Mouse (Mus musculus) heart, adult 2 months (tissue): ENCODE data around the gene Slc6a1.

Experiments used
- CTCF ChIP-seq: fragments of 200-600 bp; IDR thresholded peaks from 2 replicates; pipeline ENCODE4 v1.8.1; 2022; ENCODE audit warnings: antibody characterized with exemption, mild to moderate bottlenecking, moderate library complexity
- POLR2A ChIP-seq: fragments of 200-500 bp; IDR thresholded peaks from 2 replicates; pipeline ENCODE4 v1.6.1; 2011; ENCODE audit warnings: mild to moderate bottlenecking, low read depth, low read length, control low read depth; ENCODE audit not compliant: insufficient read depth

DNA sequence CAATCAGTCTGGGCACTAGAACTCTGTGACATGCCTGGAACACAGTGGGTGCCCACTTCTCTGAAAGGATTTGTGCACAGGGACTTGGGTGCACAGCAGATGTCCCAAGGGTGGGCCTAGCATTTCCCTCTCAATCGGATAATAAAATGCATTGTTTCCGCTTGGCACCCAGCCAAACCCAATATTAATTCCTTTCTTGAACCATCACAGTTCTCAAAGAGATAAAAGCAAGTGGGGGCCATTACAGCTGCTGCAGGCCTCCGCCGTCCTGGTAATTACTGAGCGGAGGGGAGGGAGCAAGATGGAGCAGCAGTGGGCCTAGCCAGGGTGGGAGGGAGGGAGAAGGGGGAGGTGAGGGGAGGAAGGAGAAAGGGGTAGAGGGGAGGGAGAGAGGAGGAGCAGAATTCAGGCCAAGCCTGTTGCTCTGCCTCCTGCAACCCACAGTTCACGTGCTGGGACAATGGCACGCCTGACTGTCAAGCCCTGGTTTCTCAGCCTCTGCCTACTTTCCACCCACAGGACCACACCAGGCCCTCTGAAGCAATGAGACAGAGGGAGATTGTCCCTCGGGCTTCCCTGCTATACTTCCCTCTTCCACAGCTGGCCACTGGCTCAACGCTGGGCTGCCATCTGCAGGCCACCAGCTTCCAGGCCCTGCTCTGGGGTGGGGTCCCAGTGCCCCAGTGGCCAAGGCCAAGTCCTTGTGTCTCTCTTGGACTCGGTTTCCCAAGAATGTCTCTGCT, 15.0 kb downstream of the Slc6a1 start:
- TF ChIP-seq POLR2A (no peak), CTCF (no peak)
